Mouse (Mus musculus): ENCODE data around the gene Gm20696.

DNA sequence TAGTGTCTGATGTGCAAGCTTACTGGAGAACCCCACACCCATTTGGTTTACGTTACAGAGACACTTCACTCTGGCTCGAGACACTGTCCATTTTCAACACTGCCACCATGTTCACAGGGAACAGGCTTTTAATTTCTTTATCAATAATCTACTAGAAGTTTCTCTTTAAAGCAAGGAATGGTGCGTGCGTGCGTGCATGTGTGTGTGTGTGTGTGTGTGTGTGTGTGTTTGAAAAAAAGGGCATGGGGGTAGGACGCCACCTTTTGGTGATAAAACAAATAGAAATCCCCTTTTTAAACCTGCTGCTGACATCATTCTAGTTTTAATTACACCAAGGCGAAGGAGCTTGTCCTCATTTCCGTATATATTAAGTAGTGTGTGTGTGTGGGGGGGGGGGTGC lies 141.2 kb downstream of the Gm20696 start:
- TF ChIP-seq CTCF (IDR thresholded peaks at IDR 0.05; ENCODE audit: low read depth, low read length) = no peak
- TF ChIP-seq GATA1 (IDR thresholded peaks at IDR 0.05; ENCODE audit: borderline replicate concordance, low read length) = no peak
- no peak for TF ChIP-seq TAL1 (conservative IDR thresholded peaks at IDR 0.05; ENCODE audit: low read depth, low read length)
- TF ChIP-seq GATA2 (IDR thresholded peaks at IDR 0.05; ENCODE audit: borderline replicate concordance, low read depth, low read length) = no peak

Measured in G1E (cell line).